Mouse (Mus musculus): ENCODE measurements around the gene Fndc8. TPM values are rescaled to one million over a fixed set of nuclear protein-coding genes. Genes with fewer than 3 reads are reported as not detected.

Gene Fndc8
- polyA plus RNA-seq, 1 experiment from 2014 or later = 0.49 TPM

DNA sequence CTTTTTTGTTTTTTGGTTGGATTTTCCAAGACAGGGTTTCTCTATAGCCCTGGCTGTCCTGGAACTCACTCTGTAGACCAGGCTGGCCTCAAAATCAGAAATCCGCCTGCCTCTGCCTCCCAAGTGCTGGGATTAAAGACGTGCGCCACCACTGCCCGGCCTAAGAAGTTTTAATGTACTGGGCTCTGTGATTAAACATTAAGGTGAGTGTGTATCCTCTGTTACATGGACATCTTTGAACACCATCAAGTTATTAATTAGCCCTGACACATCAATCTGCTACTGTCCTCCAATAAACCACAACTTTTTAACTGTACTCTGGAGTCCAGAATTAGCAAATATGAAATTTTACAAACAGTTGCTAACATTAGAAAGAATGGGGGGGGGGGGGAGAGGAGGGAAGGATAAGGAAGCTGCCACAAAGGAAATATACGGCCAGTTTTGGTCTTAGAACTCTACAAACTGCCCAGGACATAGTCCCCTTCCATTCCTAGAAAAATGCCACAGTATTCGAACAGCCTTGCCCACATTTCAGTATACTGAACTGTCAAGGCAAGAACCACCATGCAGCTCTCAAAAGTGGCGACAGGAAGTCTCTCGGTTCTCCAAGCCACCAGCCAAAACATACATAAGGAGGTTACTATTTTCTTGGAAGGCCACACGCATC is 22.3 kb upstream of the Fndc8 start:
- Histone ChIP-seq H3K4me3 (replicated peaks) (peak overlapping the region; percentile 83), H3K9ac (replicated peaks) (peak overlapping the region; percentile 69; the same call in 1 of the 2 replicates), H3K9me3 (no peaks in the 10 kb centered on the region), H3K36me3 (no peaks in the 10 kb centered on the region), H3K27me3 (no peaks in the 10 kb centered on the region), H3K4me1 (replicated peaks) (0 out of 2 replicates have a peak, but pooled peaks cover 8% of the 10 kb centered on the region), H3K27ac (no peak overlapping the region), H3K4me2 (peak overlapping the region; percentile 70)
- 73% methylated on average over 9 of the region's 9 CpGs for WGBS
- no peak for ATAC-seq (ENCODE audit: insufficient number of reproducible peaks, insufficient read depth, low FRiP score, low TSS enrichment, low read depth)

- H3K4me1 ChIP-seq (replicated peaks) = 0 out of 2 replicates have a peak, but pooled peaks cover 8% of the 10 kb centered on the region
- H3K36me3 ChIP-seq = no peaks in the 10 kb centered on the region
- peak overlapping the region; percentile 69 for H3K9ac ChIP-seq (replicated peaks)
- 4% methylated on average over 36 of the region's 36 CpGs for WGBS
- H3K9me3 ChIP-seq = no peaks in the 10 kb centered on the region
- peak; percentile 52 for ATAC-seq (ENCODE audit: insufficient number of reproducible peaks, insufficient read depth, low FRiP score, low TSS enrichment, low read depth)
- H3K4me3 ChIP-seq (replicated peaks) = peak overlapping the region; percentile 83
- H3K27me3 ChIP-seq = no peaks in the 10 kb centered on the region
- H3K27ac ChIP-seq = peak overlapping the region; percentile 17; the same call in 1 of the 2 replicates
- H3K4me2 ChIP-seq = peak overlapping the region; percentile 70
Measured at GRCm38 (mm10) chr11:82870173-82871030, 21.5 kb upstream of the Fndc8 start.

DNA sequence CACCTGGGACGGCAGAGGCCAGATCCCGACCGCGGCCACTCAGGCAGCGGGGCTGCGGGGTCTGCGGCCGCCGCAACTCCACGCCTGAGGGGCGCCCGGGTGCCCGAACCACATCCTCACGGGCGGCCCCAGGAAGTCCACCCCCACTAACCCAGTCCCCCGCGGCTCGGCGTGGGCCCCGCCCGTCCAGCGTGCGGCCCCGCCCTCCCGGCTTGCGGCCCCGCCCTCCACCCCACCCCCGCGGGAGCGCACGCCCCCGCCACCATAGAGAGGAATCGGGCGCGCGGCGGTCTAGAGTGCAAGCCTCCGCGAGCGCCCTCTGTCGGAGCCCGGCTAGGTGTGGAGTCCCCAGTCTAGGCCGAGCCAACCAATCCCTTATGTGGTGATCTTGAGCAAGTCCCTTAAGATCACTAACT is 20.9 kb upstream of the Fndc8 start, which contains the start of gene Rffl:
Gene Rffl (minus strand): TSS at position 180 of the 416 bp plus-strand sequence.
- under 1% methylated on average over 31 of the region's 43 CpGs for WGBS
- Histone ChIP-seq H3K4me1 (replicated peaks) (0 out of 2 replicates have a peak, but pooled peaks cover 8% of the 10 kb centered on the region), H3K9ac (replicated peaks) (peak within 1 kb of the TSS; percentile 69), H3K36me3 (no peaks in the 10 kb centered on the region), H3K9me3 (no peaks in the 10 kb centered on the region), H3K27me3 (no peaks in the 10 kb centered on the region), H3K4me2 (peak within 1 kb of the TSS; percentile 70), H3K4me3 (replicated peaks) (peak within 1 kb of the TSS; percentile 83), H3K27ac (peak within 1 kb of the TSS; percentile 17; the same call in 1 of the 2 replicates)
- peak; percentile 93 for ATAC-seq (ENCODE audit: insufficient number of reproducible peaks, insufficient read depth, low FRiP score, low TSS enrichment, low read depth)

DNA sequence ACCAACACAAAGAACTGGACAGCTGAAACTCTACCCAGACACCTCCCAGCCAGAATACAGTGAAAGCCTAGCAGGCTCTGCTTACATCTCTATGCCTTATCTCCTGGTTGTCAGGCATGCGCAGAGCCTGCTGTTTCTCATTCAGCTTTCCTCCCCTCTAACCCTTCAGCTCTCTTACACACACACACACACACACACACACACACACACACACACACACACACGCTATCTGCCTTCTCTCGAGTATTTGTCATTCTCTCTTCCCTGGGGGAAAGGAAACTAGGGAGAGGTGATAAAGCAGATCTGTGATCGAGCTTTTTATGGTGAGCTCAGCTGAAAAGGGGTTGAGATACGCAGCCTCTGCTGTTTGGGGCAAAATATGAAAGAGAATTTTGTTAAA is 17.0 kb upstream of the Fndc8 start:
- Histone ChIP-seq H3K27me3 (no peaks in the 10 kb centered on the region), H3K4me2 (no peak overlapping the region), H3K27ac (no peak overlapping the region), H3K4me3 (replicated peaks) (no peak overlapping the region), H3K4me1 (replicated peaks) (0 out of 2 replicates have a peak, but pooled peaks cover 6% of the 10 kb centered on the region), H3K36me3 (peaks cover 6% of the 10 kb centered on the region; the same call in 1 of the 2 replicates), H3K9me3 (no peaks in the 10 kb centered on the region), H3K9ac (replicated peaks) (no peak overlapping the region)
- WGBS = 81% methylated on average over 5 of the region's 5 CpGs
- ATAC-seq (ENCODE audit: insufficient number of reproducible peaks, insufficient read depth, low FRiP score, low TSS enrichment, low read depth) = no peak

DNA sequence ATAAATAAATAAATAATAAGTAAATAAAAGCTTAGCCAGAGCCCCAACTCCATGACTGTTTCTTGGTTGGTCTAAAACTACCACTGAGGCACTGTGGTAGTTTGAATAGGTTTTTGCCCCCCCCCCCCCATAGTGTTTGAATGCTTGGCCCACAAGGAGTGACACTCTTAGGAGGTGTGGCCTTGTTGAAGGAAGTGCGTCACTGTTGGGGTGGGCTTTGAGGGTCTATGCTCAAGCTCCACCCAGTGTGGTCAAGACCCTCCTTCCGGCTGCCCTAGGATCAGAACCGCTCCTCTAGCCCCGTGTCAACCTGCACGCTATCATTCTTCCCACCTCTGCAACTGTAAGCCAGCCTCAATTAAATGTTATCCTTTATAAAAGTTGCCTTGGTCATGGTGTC is 16.3 kb upstream of the Fndc8 start:
- ATAC-seq (ENCODE audit: insufficient number of reproducible peaks, insufficient read depth, low FRiP score, low TSS enrichment, low read depth) = no peak
- Histone ChIP-seq H3K4me2 (no peak overlapping the region), H3K27me3 (no peaks in the 10 kb centered on the region), H3K9ac (replicated peaks) (no peak overlapping the region), H3K4me1 (replicated peaks) (no peaks in the 10 kb centered on the region), H3K36me3 (peaks cover 6% of the 10 kb centered on the region; the same call in 1 of the 2 replicates), H3K27ac (no peak overlapping the region), H3K9me3 (no peaks in the 10 kb centered on the region), H3K4me3 (replicated peaks) (no peak overlapping the region)
- 91% methylated on average over 5 of the region's 5 CpGs for WGBS

DNA sequence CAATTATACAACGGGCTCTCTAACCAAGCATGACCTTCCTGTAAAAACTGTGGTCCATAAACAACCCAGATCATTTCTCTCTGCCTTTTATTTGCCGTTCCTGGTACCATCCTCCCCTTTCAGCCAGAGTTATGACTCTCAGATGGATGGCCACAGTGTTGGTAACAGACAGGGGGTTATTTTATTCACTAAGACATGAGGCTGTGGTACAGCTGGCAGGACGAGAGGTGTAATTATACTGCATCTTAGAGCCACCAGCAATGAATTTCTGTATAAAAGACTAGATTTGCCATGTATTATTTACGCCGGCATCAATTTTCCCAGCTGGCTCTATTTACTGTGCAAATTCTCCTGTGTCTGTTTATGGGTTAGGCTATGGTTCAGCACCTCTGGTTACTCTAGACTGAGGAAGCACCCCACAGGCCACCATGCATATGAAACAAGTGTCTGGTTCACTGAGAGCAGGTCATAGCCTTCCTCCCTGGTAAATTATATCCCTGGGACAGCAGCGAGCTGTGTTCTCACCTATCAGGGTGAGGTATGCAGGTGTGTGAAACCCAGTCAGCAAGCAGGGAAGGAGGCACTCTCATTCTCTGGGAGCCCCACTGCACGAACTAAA is 14.1 kb upstream of the Fndc8 start:
- Histone ChIP-seq H3K4me3 (replicated peaks) (no peak overlapping the region), H3K4me2 (no peak overlapping the region), H3K9ac (replicated peaks) (no peak overlapping the region), H3K36me3 (peaks cover 10% of the 10 kb centered on the region; the same call in 1 of the 2 replicates), H3K27ac (no peak overlapping the region), H3K9me3 (no peaks in the 10 kb centered on the region), H3K27me3 (no peaks in the 10 kb centered on the region), H3K4me1 (replicated peaks) (no peaks in the 10 kb centered on the region)
- WGBS = 78% methylated on average over 7 of the region's 7 CpGs
- ATAC-seq (ENCODE audit: insufficient number of reproducible peaks, insufficient read depth, low FRiP score, low TSS enrichment, low read depth) = no peak

DNA sequence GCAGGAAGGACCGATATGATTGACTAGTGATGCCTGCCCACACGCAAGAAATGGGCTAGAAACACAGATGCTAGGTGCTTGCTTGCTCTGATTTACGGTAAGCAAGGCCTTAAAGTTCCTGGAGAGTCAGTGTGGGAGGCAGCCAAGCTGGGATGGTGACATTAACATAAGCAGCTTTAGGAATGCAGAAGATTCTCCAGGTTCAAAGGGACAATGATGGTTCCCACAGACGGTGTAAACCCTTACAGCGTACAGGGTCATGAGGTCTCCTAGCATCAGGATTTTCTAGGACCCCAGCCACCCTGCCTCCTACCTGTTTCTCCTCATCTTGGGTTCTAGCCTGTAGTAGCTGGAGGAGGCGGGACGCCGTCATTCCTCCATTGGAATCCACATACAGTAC is 8.7 kb upstream of the Fndc8 start:
- Histone ChIP-seq H3K4me1 (replicated peaks) (peaks cover under 1% of the 10 kb centered on the region; the same call in 1 of the 2 replicates), H3K4me3 (replicated peaks) (no peak overlapping the region), H3K9me3 (no peaks in the 10 kb centered on the region), H3K27ac (no peak overlapping the region), H3K9ac (replicated peaks) (no peak overlapping the region), H3K4me2 (no peak overlapping the region), H3K36me3 (peaks cover 10% of the 10 kb centered on the region; the same call in 1 of the 2 replicates), H3K27me3 (no peaks in the 10 kb centered on the region)
- WGBS = 63% methylated on average over 8 of the region's 8 CpGs
- ATAC-seq (ENCODE audit: insufficient number of reproducible peaks, insufficient read depth, low FRiP score, low TSS enrichment, low read depth) = no peak

GRCm38 (mm10) chr11:82886559-82886958 is 5.4 kb upstream of the Fndc8 start:
- H3K27ac ChIP-seq = no peak overlapping the region
- peaks cover 4% of the 10 kb centered on the region; the same call in 1 of the 2 replicates for H3K36me3 ChIP-seq
- H3K4me1 ChIP-seq (replicated peaks) = peaks cover 17% of the 10 kb centered on the region; the same call in 1 of the 2 replicates
- ATAC-seq (ENCODE audit: insufficient number of reproducible peaks, insufficient read depth, low FRiP score, low TSS enrichment, low read depth) = no peak
- H3K27me3 ChIP-seq = peaks cover 3% of the 10 kb centered on the region; the same call in 1 of the 2 replicates
- 80% methylated on average over 3 of the region's 3 CpGs for WGBS
- no peak overlapping the region for H3K4me3 ChIP-seq (replicated peaks)
- no peak overlapping the region for H3K9ac ChIP-seq (replicated peaks)
- no peak overlapping the region for H3K4me2 ChIP-seq
- no peaks in the 10 kb centered on the region for H3K9me3 ChIP-seq

DNA sequence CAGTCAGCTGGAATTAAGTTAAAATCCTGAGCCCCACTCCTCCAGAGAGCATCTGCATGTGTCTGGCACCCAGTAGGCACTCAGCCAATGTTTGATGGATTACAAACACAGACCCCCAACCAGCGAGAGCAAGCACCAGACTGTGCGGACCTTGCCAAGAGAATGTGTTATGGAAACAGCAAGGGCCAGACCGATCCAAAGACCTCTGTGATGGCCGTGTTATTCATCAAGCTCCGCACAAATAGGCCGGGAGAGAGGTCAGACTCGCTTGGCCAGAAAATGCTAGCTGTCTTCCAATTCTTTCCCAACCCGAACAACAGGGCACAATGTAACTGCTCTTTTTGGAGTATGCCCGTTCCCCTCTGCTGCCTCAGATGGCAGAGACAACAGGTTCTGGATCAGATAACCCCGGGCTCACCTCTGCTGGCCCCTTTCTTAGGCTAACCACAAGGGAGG is 3.4 kb upstream of the Fndc8 start:
- H3K4me2 ChIP-seq = peak overlapping the region; percentile 87
- no peaks in the 10 kb centered on the region for H3K9me3 ChIP-seq
- WGBS = 74% methylated on average over 10 of the region's 10 CpGs
- H3K27ac ChIP-seq = no peak overlapping the region
- no peak for ATAC-seq (ENCODE audit: insufficient number of reproducible peaks, insufficient read depth, low FRiP score, low TSS enrichment, low read depth)
- peaks cover 8% of the 10 kb centered on the region; the same call in 1 of the 2 replicates for H3K27me3 ChIP-seq
- H3K4me1 ChIP-seq (replicated peaks) = peaks cover 17% of the 10 kb centered on the region; the same call in 1 of the 2 replicates
- H3K4me3 ChIP-seq (replicated peaks) = no peak overlapping the region
- peak overlapping the region; percentile 27; the same call in 1 of the 2 replicates for H3K9ac ChIP-seq (replicated peaks)
- no peaks in the 10 kb centered on the region for H3K36me3 ChIP-seq

DNA sequence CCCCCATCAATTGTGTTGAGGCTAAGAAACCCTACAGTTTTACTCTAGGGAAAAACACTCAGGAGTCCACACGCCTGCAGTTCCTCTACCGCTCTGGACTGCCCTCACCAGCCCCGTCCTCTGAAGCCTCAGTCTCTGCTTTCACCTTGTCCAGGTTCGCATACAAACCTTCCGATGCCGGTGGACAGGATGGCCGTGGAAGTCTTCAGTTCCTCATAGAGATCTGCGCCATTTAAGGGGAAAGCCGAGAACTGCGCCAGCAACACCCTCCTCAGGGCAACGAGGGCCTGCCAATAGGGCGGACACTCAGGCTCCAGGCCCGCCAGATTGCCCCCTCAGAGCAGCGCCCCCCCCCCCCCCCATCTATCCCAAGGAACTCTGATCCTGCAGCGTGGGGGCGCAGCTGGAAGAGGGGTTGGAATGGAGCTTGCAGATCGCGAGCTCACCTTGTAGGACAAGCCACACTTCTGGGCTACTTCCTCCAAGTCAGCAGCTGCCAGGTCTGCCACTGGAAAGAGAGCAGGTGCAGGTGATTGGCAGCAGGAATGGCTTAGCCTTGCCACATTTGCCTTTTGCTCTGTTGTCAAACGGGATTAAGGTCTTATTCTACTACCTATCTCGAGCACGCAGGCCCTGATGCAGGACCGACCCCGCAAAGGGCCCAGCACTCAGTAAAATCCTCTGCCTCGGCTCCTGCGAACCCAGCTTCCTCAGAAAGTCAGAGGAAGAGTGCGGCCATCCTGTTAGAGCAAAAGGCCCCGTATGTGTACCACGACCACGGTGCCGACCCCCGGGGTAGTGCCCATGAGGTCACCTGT is 2.2 kb upstream of the Fndc8 start:
- Histone ChIP-seq H3K4me3 (replicated peaks) (peak overlapping the region; percentile 63), H3K9ac (replicated peaks) (peak overlapping the region; percentile 65), H3K9me3 (no peaks in the 10 kb centered on the region), H3K4me1 (replicated peaks) (peaks cover 17% of the 10 kb centered on the region; the same call in 1 of the 2 replicates), H3K27ac (peak overlapping the region; percentile 46; the same call in 1 of the 2 replicates), H3K36me3 (no peaks in the 10 kb centered on the region), H3K4me2 (peak overlapping the region; percentile 87), H3K27me3 (peaks cover 8% of the 10 kb centered on the region; the same call in 1 of the 2 replicates)
- WGBS = 8% methylated on average over 31 of the region's 31 CpGs
- peak; percentile 18; the same call in 1 of the 2 replicates for ATAC-seq (ENCODE audit: insufficient number of reproducible peaks, insufficient read depth, low FRiP score, low TSS enrichment, low read depth)

All from limb, embryonic 12.5 days (tissue).